Mouse (Mus musculus) kidney, adult 2 months (tissue): ENCODE data around the gene Cyp4f15.

Experiments
- CTCF ChIP-seq: fragments of 200-500 bp; conservative IDR thresholded peaks from 2 replicates; pipeline ENCODE4 v1.5.1; 2011; ENCODE audit warnings: low read depth, mild to moderate bottlenecking, control low read depth, low read length, moderate library complexity, mixed read lengths; ENCODE audit not compliant: insufficient read depth, insufficient read length
- POLR2A ChIP-seq: fragments of 200-500 bp; IDR thresholded peaks from one replicate; pipeline ENCODE4 v1.6.1; 2011; ENCODE audit warnings: low read depth, low read length, control low read depth

GRCm38 (mm10) chr17:32738406-32738805, 53.0 kb downstream of the Cyp4f15 start:
- TF ChIP-seq CTCF (no peak), POLR2A (no peak)
